Comparison of ENCODE assay signal across 8 mouse cellular contexts in the genomic region with DNA sequence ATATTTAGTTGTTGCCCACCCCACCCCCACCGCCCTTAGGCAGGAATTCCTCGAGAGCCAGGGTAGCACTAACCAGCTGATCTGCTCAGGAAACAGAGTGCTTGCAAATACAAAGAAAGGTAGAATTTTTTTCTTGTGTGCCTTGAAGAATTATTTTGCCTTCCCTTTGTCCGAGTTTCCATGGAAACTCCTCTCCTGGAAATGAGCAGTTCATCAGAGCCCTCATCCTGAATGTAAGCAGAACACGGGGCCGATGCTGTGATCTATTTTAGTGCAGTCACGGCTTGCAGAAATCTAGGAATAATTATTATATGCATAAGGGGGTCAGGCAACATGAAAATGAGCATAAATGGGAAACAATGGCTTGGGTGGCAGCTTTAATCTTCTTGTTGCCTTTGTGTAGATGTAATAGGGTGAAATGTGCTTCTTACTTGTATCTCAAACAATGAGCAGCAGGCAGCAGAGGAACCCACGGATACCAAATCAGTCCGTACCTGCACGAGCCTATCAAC.
DNase-seq lines count a peak whose midpoint lies in the region; ATAC-seq and TF ChIP-seq lines count a peak whose summit lies in the region.
"Had no signal": no experiment of that assay in that cellular context is flagged by ENCODE, and none has a peak within 500 bp of the region (broad histone marks: within the 10 kb centered on the region; RNA-seq: fewer than 3 reads in every experiment).

No protein-coding gene starts in this region.

- no peaks in the 10 kb centered on the region for H3K36me3 ChIP-seq in forebrain, embryonic 11.5 days (ENCODE audit: control insufficient read depth, insufficient read depth, low read length)
- H3K36me3 ChIP-seq in hindbrain, postnatal 0 days (ENCODE audit: insufficient read depth, low read length) = no peaks in the 10 kb centered on the region
- H3K36me3 ChIP-seq in neural tube, embryonic 15.5 days = no peaks in the 10 kb centered on the region
- no peaks in the 10 kb centered on the region for H3K36me3 ChIP-seq in lung, postnatal 0 days (ENCODE audit: insufficient read depth, low read length)
- H3K36me3 ChIP-seq: liver, embryonic 12.5 days had no signal

- no peaks in the 10 kb centered on the region for H3K9me3 ChIP-seq in forebrain, embryonic 11.5 days (ENCODE audit: control insufficient read depth, low read length)
- H3K9me3 ChIP-seq in hindbrain, postnatal 0 days (ENCODE audit: low read length) = no peaks in the 10 kb centered on the region
- no peaks in the 10 kb centered on the region for H3K9me3 ChIP-seq in neural tube, embryonic 15.5 days (replicated peaks)
- no peaks in the 10 kb centered on the region for H3K9me3 ChIP-seq in lung, postnatal 0 days (ENCODE audit: low read length)
- H3K9me3 ChIP-seq: liver, embryonic 12.5 days had no signal

- TF ChIP-seq POLR2A in cortical plate, adult 2 months (IDR thresholded peaks at IDR 0.05; ENCODE audit: extremely low read depth, insufficient read depth, low read length) = no peak

- no peak for DNase-seq in forebrain, embryonic 11.5 days (ENCODE audit: low spot score)
- peak; percentile 73 for DNase-seq in hindbrain, postnatal 0 days (ENCODE audit: low spot score)
- DNase-seq in natural killer cell, adult 2 months (ENCODE audit: low spot score in 2 of 2) = no peak
- no peak for DNase-seq in lung, postnatal 0 days (ENCODE audit: low spot score)

- no peak overlapping the region for H3K4me3 ChIP-seq in cortical plate, adult 2 months (ENCODE audit: insufficient read depth, low read length)
- no peak overlapping the region for H3K4me3 ChIP-seq in forebrain, embryonic 11.5 days (ENCODE audit: low read depth, low read length)
- no peak overlapping the region for H3K4me3 ChIP-seq in hindbrain, postnatal 0 days (ENCODE audit: low read length)
- H3K4me3 ChIP-seq in neural tube, embryonic 15.5 days (replicated peaks) = no peak overlapping the region
- no peak overlapping the region for H3K4me3 ChIP-seq in lung, postnatal 0 days (ENCODE audit: low read depth, low read length)
- H3K4me3 ChIP-seq: liver, embryonic 12.5 days had no signal

- WGBS in forebrain, embryonic 11.5 days = 16% methylated on average over 9 of the region's 9 CpGs
- WGBS in hindbrain, postnatal 0 days = 10% methylated on average over 9 of the region's 9 CpGs
- 10% methylated on average over 9 of the region's 9 CpGs for WGBS in neural tube, embryonic 15.5 days
- WGBS in lung, postnatal 0 days = 48% methylated on average over 9 of the region's 9 CpGs

- ATAC-seq in forebrain, embryonic 11.5 days (replicated peaks; ENCODE audit: low FRiP score) = peak; percentile 59
- peak; percentile 79 for ATAC-seq in hindbrain, postnatal 0 days
- peak; percentile 77 for ATAC-seq in neural tube, embryonic 15.5 days (ENCODE audit: low FRiP score)
- ATAC-seq in lung, postnatal 0 days = no peak
- no peak for ATAC-seq in cerebellum, adult (ENCODE audit: insufficient number of reproducible peaks, low FRiP score, low TSS enrichment)
- ATAC-seq: liver, embryonic 12.5 days had no signal

- TF ChIP-seq EP300 in lung, postnatal 0 days (IDR thresholded peaks at IDR 0.05) = no peak

- peak overlapping the region; percentile 53; the same call in 1 of the 2 replicates for H3K27ac ChIP-seq in cortical plate, adult 2 months (ENCODE audit: insufficient read depth, low read length)
- no peak overlapping the region for H3K27ac ChIP-seq in forebrain, embryonic 11.5 days (ENCODE audit: low read depth, low read length)
- H3K27ac ChIP-seq in hindbrain, postnatal 0 days = peak overlapping the region; percentile 72
- H3K27ac ChIP-seq in neural tube, embryonic 15.5 days (replicated peaks) = peak overlapping the region; percentile 67
- no peak overlapping the region for H3K27ac ChIP-seq in lung, postnatal 0 days (ENCODE audit: low read length)
- H3K27ac ChIP-seq: liver, embryonic 12.5 days had no signal

- H3K4me1 ChIP-seq in cortical plate, adult 2 months (ENCODE audit: control insufficient read depth, insufficient read depth, low read length) = peaks cover 3% of the 10 kb centered on the region
- H3K4me1 ChIP-seq in forebrain, embryonic 11.5 days (replicated peaks; ENCODE audit: control insufficient read depth, insufficient read depth, low read length) = peaks cover 5% of the 10 kb centered on the region; the same call in 1 of the 2 replicates
- H3K4me1 ChIP-seq in hindbrain, postnatal 0 days (ENCODE audit: insufficient read depth, low read length) = peaks cover 10% of the 10 kb centered on the region; the same call in 1 of the 2 replicates
- H3K4me1 ChIP-seq in neural tube, embryonic 15.5 days = peaks cover 23% of the 10 kb centered on the region
- H3K4me1 ChIP-seq in lung, postnatal 0 days (ENCODE audit: insufficient read depth, low read depth, low read length) = no peaks in the 10 kb centered on the region
- H3K4me1 ChIP-seq: liver, embryonic 12.5 days had no signal

- peak overlapping the region; percentile 35; the same call in 1 of the 2 replicates for H3K4me2 ChIP-seq in forebrain, embryonic 11.5 days (ENCODE audit: low read depth, low read length, severe bottlenecking)
- H3K4me2 ChIP-seq in hindbrain, postnatal 0 days (ENCODE audit: low read depth, low read length) = peak overlapping the region; percentile 41
- H3K4me2 ChIP-seq in neural tube, embryonic 15.5 days = peak overlapping the region; percentile 40
- no peak overlapping the region for H3K4me2 ChIP-seq in lung, postnatal 0 days (replicated peaks; ENCODE audit: low read depth, low read length)
- H3K4me2 ChIP-seq: liver, embryonic 12.5 days had no signal

- H3K9ac ChIP-seq in forebrain, embryonic 11.5 days (ENCODE audit: low read length) = peak overlapping the region; percentile 27
- peak overlapping the region; percentile 21; the same call in 1 of the 2 replicates for H3K9ac ChIP-seq in hindbrain, postnatal 0 days (replicated peaks; ENCODE audit: low read length)
- H3K9ac ChIP-seq in neural tube, embryonic 15.5 days (replicated peaks) = 0 out of 2 replicates have a peak overlapping the region, but pooled peaks have one; percentile 5
- H3K9ac ChIP-seq in lung, postnatal 0 days (replicated peaks; ENCODE audit: low read depth) = no peak overlapping the region
- H3K9ac ChIP-seq: liver, embryonic 12.5 days had no signal

- no peak for TF ChIP-seq CTCF in cortical plate, adult 2 months (IDR thresholded peaks at IDR 0.05; ENCODE audit: extremely low read depth, insufficient read depth, low read length)
- TF ChIP-seq CTCF in hindbrain, postnatal 0 days (IDR thresholded peaks at IDR 0.05; ENCODE audit: low read depth) = no peak
- TF ChIP-seq CTCF in lung, postnatal 0 days (IDR thresholded peaks at IDR 0.05) = no peak

- H3K27me3 ChIP-seq in forebrain, embryonic 11.5 days (ENCODE audit: control insufficient read depth, insufficient read depth, low read length) = peaks cover 2% of the 10 kb centered on the region; the same call in 1 of the 2 replicates
- H3K27me3 ChIP-seq in hindbrain, postnatal 0 days (ENCODE audit: insufficient read depth, low read length) = no peaks in the 10 kb centered on the region
- H3K27me3 ChIP-seq in neural tube, embryonic 15.5 days (replicated peaks) = no peaks in the 10 kb centered on the region
- no peaks in the 10 kb centered on the region for H3K27me3 ChIP-seq in lung, postnatal 0 days (replicated peaks; ENCODE audit: insufficient read depth, low read length)
- H3K27me3 ChIP-seq: liver, embryonic 12.5 days had no signal

Comparison
In these comparisons a context has a peak if more than half of its experiments do, and no peak if none do; other contexts are left out.
1. H3K27ac ChIP-seq: peak in cortical plate, adult 2 months (single experiment), hindbrain, postnatal 0 days (single experiment) and neural tube, embryonic 15.5 days (single experiment); none in forebrain, embryonic 11.5 days (single experiment) and lung, postnatal 0 days (single experiment).
2. ATAC-seq: peak in forebrain, embryonic 11.5 days (single experiment), hindbrain, postnatal 0 days (single experiment) and neural tube, embryonic 15.5 days (single experiment); none in lung, postnatal 0 days (single experiment) and cerebellum, adult (single experiment).